Comparison of ENCODE assay signal across 31 mouse cellular contexts in the genomic region with DNA sequence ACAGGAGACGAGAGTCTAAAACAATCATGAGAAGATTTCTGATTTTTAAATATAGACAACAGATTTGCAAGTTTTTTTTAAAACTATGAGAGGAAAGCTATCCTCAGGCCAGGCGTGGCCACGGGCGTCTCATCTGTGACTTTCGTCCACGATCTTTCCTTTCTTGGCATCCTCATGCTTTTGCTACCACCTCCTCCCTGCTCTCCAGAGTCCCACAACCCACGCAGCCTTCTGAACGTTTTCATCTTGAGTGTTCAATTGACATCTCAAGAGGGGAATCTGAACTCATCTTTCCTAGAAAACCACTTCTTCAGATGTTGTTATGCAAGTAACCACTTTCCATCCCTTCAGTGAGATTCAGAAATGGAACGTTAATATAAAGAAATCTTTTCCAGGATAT.
"Had no signal": no experiment of that assay in that cellular context is flagged by ENCODE, and none has a peak within 500 bp of the region (broad histone marks: within the 10 kb centered on the region; RNA-seq: fewer than 3 reads in every experiment).

No protein-coding gene starts in this region.

- H3K36me3 ChIP-seq: limb, embryonic 10.5 days; limb, embryonic 12.5 days; limb, embryonic 13.5 days; limb, embryonic 15.5 days; liver, embryonic 12.5 days; liver, embryonic 13.5 days; liver, embryonic 15.5 days; lung, embryonic 15.5 days; midbrain, embryonic 10.5 days; midbrain, embryonic 12.5 days; midbrain, embryonic 13.5 days; midbrain, embryonic 15.5 days had no signal

- H3K4me1 ChIP-seq: liver, embryonic 12.5 days; liver, embryonic 13.5 days; liver, embryonic 15.5 days; lung, embryonic 15.5 days; megakaryocyte, embryonic 14.5 days; midbrain, embryonic 10.5 days; midbrain, embryonic 12.5 days had no signal

- H3K27ac ChIP-seq: left cerebral cortex, adult 2 months; limb, embryonic 10.5 days; limb, embryonic 12.5 days; limb, embryonic 13.5 days; limb, embryonic 15.5 days; liver, embryonic 12.5 days; liver, embryonic 13.5 days; liver, embryonic 14.5 days; liver, embryonic 15.5 days; lung, embryonic 15.5 days; macrophage; midbrain, embryonic 10.5 days; midbrain, embryonic 12.5 days; midbrain, embryonic 13.5 days; midbrain, embryonic 15.5 days had no signal

- H3K4me2 ChIP-seq: limb, embryonic 12.5 days; limb, embryonic 13.5 days; limb, embryonic 15.5 days; liver, embryonic 11.5 days; liver, embryonic 12.5 days; liver, embryonic 13.5 days; liver, embryonic 15.5 days; lung, embryonic 14.5 days; lung, embryonic 15.5 days; midbrain, embryonic 11.5 days; midbrain, embryonic 12.5 days; midbrain, embryonic 13.5 days; midbrain, embryonic 15.5 days had no signal

- DNase-seq: left cerebral cortex, postnatal 4 days; liver; liver, embryonic 13.5 days; lung, adult 18-20 months; lung, adult 2 months; lung, embryonic 14.5 days; lung, postnatal 10 days; lung, postnatal 14 days; lung, postnatal 36 days; lung, postnatal 4 days; midbrain, embryonic 14.5 days had no signal

- H3K27me3 ChIP-seq: limb, embryonic 12.5 days; limb, embryonic 13.5 days; liver, embryonic 12.5 days; liver, embryonic 13.5 days; liver, embryonic 15.5 days; lung, embryonic 15.5 days; megakaryocyte, embryonic 14.5 days; midbrain, embryonic 12.5 days; midbrain, embryonic 13.5 days; midbrain, embryonic 15.5 days had no signal

- H3K9ac ChIP-seq: limb, embryonic 12.5 days; limb, embryonic 13.5 days; limb, embryonic 15.5 days; liver, embryonic 12.5 days; liver, embryonic 13.5 days; liver, embryonic 14.5 days; liver, embryonic 15.5 days; lung, embryonic 14.5 days; lung, embryonic 15.5 days; midbrain, embryonic 12.5 days; midbrain, embryonic 13.5 days; midbrain, embryonic 15.5 days had no signal

- H3K4me3 ChIP-seq: left cerebral cortex, adult 2 months; limb, embryonic 10.5 days; limb, embryonic 12.5 days; limb, embryonic 13.5 days; limb, embryonic 15.5 days; liver, embryonic 12.5 days; liver, embryonic 13.5 days; liver, embryonic 15.5 days; lung, embryonic 15.5 days; megakaryocyte, embryonic 14.5 days; midbrain, embryonic 10.5 days; midbrain, embryonic 12.5 days; midbrain, embryonic 13.5 days; midbrain, embryonic 15.5 days; myocyte had no signal

- ATAC-seq: liver, embryonic 12.5 days; lung, postnatal 0 days; midbrain, embryonic 13.5 days; midbrain, embryonic 15.5 days; midbrain, embryonic 16.5 days had no signal

- H3K9me3 ChIP-seq: limb, embryonic 10.5 days; limb, embryonic 12.5 days; limb, embryonic 13.5 days; limb, embryonic 15.5 days; liver, embryonic 12.5 days; liver, embryonic 13.5 days; liver, embryonic 15.5 days; lung, embryonic 15.5 days; midbrain, embryonic 10.5 days; midbrain, embryonic 12.5 days; midbrain, embryonic 13.5 days; midbrain, embryonic 15.5 days had no signal
